Mouse (Mus musculus): ENCODE measurements at regions not wholly inside any gene's neighbourhood (a gene's known extent, or its start where the extent isn't known, plus 50 kb on each side); places are given as distances from the start of the nearest gene placed in this dataset.

- DNase-seq, result no peak
Measured at GRCm38 (mm10) chr14:25185959-25186771, 272.8 kb upstream of the Zmiz1 start.

GRCm38 (mm10) chr14:25187715-25188114, 271.3 kb upstream of the Zmiz1 start:
- DNase-seq, result no peak

- no peak for DNase-seq
Measured at GRCm38 (mm10) chr14:25189256-25189655, 269.7 kb upstream of the Zmiz1 start.

- DNase-seq, result no peak
Measured at GRCm38 (mm10) chr14:25190680-25191270, 268.2 kb upstream of the Zmiz1 start.

DNA sequence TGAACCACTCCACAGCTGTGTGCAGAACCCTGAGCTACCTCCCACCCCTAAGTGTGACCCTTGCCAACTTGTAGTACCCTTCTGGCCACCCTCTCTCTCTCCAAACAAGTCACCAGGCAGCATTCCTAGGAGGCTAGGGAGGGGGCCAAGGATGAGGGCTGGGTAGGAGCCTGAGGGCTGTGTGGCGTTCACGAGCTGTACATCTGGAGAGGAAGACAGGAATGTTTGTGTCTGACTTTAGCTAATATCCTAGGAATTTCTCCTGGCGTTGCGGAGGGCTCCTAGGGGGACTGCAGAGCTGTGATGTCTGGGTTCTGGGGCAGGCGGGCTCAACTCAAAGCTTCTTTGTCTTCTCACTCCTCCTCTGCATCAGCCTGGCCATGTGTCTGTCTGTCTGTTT, 262.2 kb upstream of the Zmiz1 start:
- no peak for DNase-seq

DNA sequence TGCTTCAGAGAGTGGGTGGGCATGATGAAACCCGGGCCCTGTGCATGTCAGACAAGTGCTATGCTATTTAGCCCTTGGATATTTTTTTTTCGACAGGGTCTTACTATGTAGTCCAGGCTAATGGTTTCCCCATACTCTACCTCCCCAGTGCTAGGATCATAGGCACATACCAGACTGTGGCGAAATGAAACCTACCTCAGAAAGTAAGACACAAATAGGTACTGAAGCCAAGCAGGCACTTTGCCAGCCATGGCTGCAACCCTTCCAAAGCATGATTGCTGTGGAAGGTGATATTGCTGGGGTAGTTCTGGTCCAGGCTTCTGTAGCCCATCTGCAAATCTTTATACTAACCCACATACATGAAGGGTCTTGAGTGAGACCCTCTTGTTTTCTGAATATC, 259.1 kb upstream of the Zmiz1 start:
- DNase-seq, result no peak

DNA sequence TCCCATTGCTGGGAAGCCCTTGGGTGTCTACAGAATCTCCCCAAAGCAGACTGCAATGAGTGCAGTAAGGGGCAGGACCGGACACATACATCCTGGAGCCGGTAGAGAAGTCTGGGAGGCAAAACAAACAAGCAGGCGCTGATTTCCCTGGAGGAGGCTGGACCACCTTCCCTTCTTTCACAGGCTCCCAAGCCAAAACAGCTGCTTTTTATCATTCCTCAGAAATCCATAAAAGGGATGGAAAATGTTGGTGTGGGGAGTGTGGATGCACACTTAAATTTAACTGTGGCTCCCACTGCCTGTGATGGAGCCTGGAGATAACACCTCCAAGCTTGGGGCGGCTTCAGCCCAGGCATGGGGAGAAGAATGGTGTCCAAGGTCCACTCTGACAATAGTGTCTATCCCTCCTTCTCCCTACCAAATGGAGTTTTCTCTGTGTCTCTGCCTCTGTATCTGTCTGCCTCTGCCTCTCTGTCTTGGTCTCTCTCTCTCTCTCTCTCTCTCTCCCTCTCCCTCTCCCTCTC, 258.3 kb upstream of the Zmiz1 start:
- no peak for DNase-seq

DNA sequence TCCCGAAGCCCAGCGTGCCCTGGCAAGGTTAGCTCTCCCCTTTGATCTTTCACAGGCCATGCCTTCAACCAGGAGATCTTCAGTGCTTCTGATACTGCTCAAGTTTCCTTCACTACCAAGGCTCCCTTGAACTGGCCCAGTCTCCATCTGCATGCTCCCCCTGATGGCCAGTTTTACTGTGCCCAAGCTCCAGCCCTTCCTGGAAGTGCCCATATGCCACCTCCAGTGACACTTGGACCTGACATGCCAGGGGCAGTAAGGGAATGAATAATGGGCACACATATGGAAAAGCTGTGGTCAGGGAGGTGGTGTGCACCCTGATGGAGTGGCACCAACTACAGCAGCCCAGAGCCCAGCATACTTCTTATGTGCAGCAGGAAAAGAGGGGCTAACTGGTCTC, 256.7 kb upstream of the Zmiz1 start:
- DNase-seq, result no peak

DNA sequence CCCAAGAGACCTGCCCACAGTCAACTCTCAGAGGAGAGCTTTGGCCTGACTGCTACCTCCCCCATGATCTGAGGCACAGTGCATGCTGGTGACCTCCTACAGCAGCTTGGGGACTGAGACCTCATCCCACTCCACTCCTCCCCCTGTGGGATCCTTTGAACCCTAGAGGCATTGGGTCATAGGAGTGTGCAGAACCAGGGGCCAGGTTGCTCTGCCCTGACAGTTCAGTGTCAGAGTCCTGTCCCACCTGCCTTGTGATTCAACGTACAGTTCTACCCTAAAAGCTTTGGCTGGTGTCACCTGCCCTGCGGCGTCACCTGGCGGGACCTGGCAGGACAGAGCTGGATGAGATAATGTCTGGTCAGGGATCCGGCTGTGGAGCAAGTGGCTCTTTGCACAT, 254.9 kb upstream of the Zmiz1 start:
- DNase-seq, result no peak

GRCm38 (mm10) chr14:25206855-25207254, 252.1 kb upstream of the Zmiz1 start:
- no peak for DNase-seq

DNA sequence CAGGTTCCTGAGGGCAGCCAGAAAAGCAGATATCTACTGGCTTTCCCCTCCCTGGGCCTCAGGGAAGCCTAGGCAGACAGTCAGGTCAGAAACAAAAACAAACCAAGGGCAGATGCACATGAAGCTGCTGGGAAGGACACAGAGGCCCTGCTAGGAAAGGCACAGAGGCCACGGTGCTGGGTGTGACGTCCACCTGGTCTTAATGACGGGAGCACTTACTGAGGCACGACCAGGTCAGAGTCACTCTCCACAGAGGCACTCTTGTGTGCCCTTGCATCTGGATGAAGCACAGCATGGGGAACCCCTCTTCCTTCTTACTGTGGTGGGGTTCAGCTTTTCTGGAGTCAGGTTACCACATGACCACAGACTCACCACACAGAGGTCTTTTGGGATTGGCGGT, 251.6 kb upstream of the Zmiz1 start:
- DNase-seq, result no peak

GRCm38 (mm10) chr14:25208221-25209056, 250.5 kb upstream of the Zmiz1 start:
- DNase-seq, result no peak

DNA sequence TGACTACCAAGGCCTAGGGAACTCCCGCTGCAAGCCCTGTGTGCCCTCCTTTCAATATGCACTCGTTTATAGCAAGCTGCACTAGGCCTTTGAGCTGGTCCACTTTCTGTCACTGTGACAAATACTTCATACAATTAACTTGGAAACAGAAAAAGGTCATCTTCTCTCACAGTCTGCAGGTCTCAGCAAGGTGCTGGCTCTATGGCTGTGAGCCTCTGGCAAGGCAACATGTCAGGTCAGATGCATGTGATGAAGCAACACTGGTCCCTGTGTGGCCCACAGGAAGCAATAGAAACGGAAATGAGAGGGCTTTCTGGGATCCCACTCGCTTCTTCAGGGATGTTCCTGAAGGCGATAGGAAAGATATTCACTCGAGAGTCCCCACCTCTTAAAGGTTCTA, 245.9 kb upstream of the Zmiz1 start:
- no peak for DNase-seq

GRCm38 (mm10) chr14:25223091-25223490, 235.9 kb upstream of the Zmiz1 start:
- DNase-seq, result no peak

DNA sequence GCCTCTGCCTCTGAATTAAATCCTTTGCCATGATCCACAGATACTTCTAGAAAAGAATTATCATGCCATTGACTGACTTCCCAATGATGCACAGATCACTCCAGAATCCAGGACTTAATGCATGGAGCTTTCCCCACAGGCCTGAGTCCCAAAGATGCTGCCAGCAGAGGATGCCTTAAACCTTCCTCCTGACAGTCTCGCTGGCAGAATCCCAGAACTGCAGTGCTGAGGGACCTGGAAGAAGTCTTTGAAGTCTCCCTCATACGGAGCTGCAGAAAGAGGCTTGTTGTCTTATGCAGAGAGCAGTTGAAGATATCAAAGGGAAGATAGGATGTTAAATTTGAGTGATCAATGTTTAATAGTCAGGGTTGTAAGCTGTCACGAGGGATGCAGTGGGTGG, 233.8 kb upstream of the Zmiz1 start:
- no peak for DNase-seq

DNA sequence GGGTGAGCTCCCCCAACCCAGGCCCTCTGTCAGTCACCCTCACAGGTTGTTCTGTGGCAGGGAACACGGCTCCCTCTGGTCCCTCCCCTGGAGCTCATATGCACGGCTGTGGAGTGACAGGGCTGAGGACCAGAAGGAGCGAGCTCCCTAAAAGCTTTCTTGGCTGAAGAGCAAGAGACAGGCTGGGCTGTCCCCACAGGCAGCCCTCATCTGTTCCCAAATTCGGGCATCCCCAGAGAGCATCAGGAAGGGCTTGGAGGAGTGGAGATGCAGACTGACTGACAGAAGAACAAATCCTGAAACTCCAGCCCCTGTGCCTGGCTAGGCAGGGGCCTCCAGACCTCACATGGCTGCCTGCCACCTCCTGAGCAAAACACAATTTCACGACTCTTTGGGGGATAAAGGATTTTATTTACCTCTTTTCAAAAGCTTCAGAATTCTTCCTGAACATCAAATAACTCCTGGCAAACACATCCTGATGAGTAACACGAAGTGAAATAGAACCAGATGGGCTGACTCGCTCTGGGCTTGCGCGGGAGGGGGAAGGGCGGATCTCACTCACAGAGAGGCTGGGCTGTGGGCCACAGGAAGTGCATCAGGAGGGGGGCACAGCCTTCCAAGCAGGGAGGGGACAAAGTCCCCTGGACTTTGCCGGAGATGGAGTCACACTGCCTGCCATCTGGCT, 232.7 kb upstream of the Zmiz1 start:
- peak; percentile 32 to 56 for DNase-seq

- DNase-seq, result no peak
Measured at GRCm38 (mm10) chr14:25226840-25227506, 232.0 kb upstream of the Zmiz1 start.

- no peak for DNase-seq
Measured at GRCm38 (mm10) chr14:25228321-25229047, 230.5 kb upstream of the Zmiz1 start.

- no peak for DNase-seq
Measured at GRCm38 (mm10) chr14:25229569-25229968, 229.4 kb upstream of the Zmiz1 start.

- no peak for DNase-seq
Measured at GRCm38 (mm10) chr14:25231881-25232280, 227.1 kb upstream of the Zmiz1 start.

DNA sequence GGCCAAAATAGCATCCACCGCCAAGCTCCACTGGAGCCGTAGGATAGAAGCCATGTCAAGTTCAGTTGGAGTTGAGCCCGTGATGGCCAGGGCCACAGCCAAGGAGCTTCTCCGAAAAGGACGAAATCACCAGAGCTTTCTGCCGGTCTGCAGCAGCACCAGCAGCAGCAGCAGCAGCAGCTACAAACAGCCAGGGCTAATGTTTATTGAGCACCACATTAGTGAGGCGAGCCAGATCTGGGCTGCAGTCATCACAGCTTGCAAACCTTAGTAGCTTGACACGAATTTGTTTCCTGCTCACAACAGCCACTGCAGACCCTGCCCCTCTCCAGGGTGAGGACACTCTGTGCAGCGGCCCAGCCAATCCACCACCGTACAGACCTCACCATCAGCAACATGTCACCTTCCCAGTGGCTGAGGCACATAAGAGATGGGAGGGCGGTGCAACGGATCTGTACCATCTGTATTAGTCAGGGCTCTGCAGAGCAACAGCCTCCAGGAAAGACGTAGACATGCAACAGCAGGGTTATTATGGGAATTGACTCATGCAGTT, 222.5 kb upstream of the Zmiz1 start:
- no peak for DNase-seq

Data from thymus, postnatal 36 days (tissue).